Mouse (Mus musculus): ENCODE data around the gene 1700080E11Rik.
"Not testable (repeated sequence)": the region's sequence is repeated elsewhere in the genome, so short reads cannot be mapped to it uniquely, and the experiment has no call there.

The 1700080E11Rik gene

GRCm38 (mm10) chr9:105144992-105145391 is at the start of gene 1700080E11Rik:
TSS of gene 1700080E11Rik (minus strand) at chr9:105145092.
- no peak for DNase-seq

GRCm38 (mm10) chr9:105186725-105187124 is 41.8 kb upstream of the 1700080E11Rik start:
- DNase-seq = no peak

- DNase-seq = no peak
These were observed 37.5 kb upstream of the 1700080E11Rik start for GRCm38 (mm10) chr9:105182392-105182791.

- no peak for DNase-seq
These were observed 5.7 kb downstream of the 1700080E11Rik start for GRCm38 (mm10) chr9:105139204-105139603.

GRCm38 (mm10) chr9:105136404-105136803 is 8.5 kb downstream of the 1700080E11Rik start:
- DNase-seq = no peak

GRCm38 (mm10) chr9:105134536-105134935 is 10.4 kb downstream of the 1700080E11Rik start:
- DNase-seq = no peak

- no peak for DNase-seq
These were observed 12.9 kb downstream of the 1700080E11Rik start for GRCm38 (mm10) chr9:105132002-105132367.

- DNase-seq = peak; percentile 93 to 94
These were observed 13.5 kb downstream of the 1700080E11Rik start, which contains the start of gene Nudt16 for GRCm38 (mm10) chr9:105131253-105132001. TSS of gene Nudt16 (minus strand) at chr9:105131824.

GRCm38 (mm10) chr9:105130331-105130730 is 14.6 kb downstream of the 1700080E11Rik start:
- no peak for DNase-seq

- DNase-seq = not testable (repeated sequence)
These were observed 19.7 kb downstream of the 1700080E11Rik start for GRCm38 (mm10) chr9:105125206-105125605.

GRCm38 (mm10) chr9:105103893-105104292 is 41.0 kb downstream of the 1700080E11Rik start:
- DNase-seq = peak in 1 of 2 experiments; percentile 1

GRCm38 (mm10) chr9:105101911-105102310 is 43.0 kb downstream of the 1700080E11Rik start:
- no peak for DNase-seq

GRCm38 (mm10) chr9:105100807-105101570 is 43.9 kb downstream of the 1700080E11Rik start:
- DNase-seq = no peak

Measured in kidney, postnatal 36 days (tissue).